Mouse (Mus musculus): ENCODE results near the gene Tnfrsf21. TPM values are rescaled to one million over a fixed set of nuclear protein-coding genes. Genes with fewer than 3 reads are reported as not detected.

Tnfrsf21 gene
- polyA plus RNA-seq, 2 experiments: 17.0 to 21.2 TPM

DNA sequence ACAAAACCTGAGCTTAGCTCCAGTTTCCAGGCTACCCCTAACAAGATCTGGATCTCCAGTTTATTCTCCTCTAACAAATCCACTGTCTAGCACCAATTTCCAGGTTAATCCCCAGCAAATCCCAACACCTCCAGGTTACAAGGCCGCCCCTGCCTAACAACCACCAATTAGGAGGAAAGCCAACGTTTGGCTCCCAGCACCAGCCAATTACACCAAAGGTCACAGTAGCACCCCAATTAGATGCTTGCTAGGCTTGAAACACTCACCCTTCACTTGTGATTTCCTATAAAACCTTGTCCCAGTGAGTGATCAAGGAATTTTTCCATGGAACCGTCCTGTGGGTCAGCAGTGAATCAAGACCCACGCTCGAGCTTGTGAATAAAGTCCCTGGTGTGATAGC lies 116.1 kb downstream of the Tnfrsf21 start:
- H3K4me2 ChIP-seq (ENCODE audit: low read depth): no peak overlapping the region
- ATAC-seq (ENCODE audit: insufficient read depth): no peak
- H3K4me1 ChIP-seq (replicated peaks; ENCODE audit: control insufficient read depth in 2 of 2, insufficient read depth in 2 of 2, low read length in 1 of 2): peaks cover 0 to 4% of the 10 kb centered on the region in 2 experiments; a peak in 1 of 4 replicates
- 75% methylated on average over 5 of the region's 5 CpGs for WGBS (ENCODE audit: insufficient replicate concordance)
- no peaks in the 10 kb centered on the region for H3K27me3 ChIP-seq (ENCODE audit: control insufficient read depth, insufficient read depth, low read length)
- H3K27ac ChIP-seq: no peak overlapping the region
- no peak overlapping the region for H3K9ac ChIP-seq (replicated peaks)
- no peak overlapping the region for H3K4me3 ChIP-seq (ENCODE audit: insufficient read depth in 1 of 2, low read depth in 2 of 2, low read length in 2 of 2)
- H3K9me3 ChIP-seq (ENCODE audit: control insufficient read depth, low read length): no peaks in the 10 kb centered on the region
- TF ChIP-seq EP300 (IDR thresholded peaks at IDR 0.05; ENCODE audit: low read depth) (no peak), CTCF (IDR thresholded peaks at IDR 0.05; ENCODE audit: low read depth) (no peak)
- DNase-seq (ENCODE audit: low read depth in 3 of 3, low spot score in 3 of 3): no peak
- H3K36me3 ChIP-seq (replicated peaks; ENCODE audit: control insufficient read depth, insufficient read depth, low read depth): no peaks in the 10 kb centered on the region

DNA sequence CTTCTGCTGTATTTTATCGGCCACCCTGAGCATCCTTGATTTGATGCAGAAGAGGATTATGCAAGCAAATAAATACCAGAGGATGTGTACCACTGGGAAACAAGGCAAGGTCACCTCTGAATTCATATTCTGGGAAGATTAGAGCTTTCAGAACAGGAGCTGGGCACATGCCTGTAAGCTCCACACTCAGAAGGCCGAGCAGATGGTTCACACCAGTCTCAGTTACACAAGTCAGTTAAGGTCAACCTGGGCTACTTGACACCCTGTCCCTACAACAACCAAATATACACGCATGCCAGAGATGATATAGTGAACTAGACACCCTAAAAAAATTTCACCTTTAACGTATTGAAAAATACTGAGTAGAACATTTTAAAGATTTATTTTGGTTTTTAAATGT lies 116.8 kb downstream of the Tnfrsf21 start:
- Histone ChIP-seq H3K4me2 (ENCODE audit: low read depth) (no peak overlapping the region), H3K27me3 (ENCODE audit: control insufficient read depth, insufficient read depth, low read length) (no peaks in the 10 kb centered on the region), H3K4me1 (replicated peaks; ENCODE audit: control insufficient read depth in 2 of 2, insufficient read depth in 2 of 2, low read length in 1 of 2) (peaks cover 0 to 5% of the 10 kb centered on the region in 2 experiments; a peak in 1 of 4 replicates), H3K27ac (no peak overlapping the region), H3K9ac (replicated peaks) (no peak overlapping the region), H3K9me3 (ENCODE audit: control insufficient read depth, low read length) (no peaks in the 10 kb centered on the region), H3K4me3 (ENCODE audit: insufficient read depth in 1 of 2, low read depth in 2 of 2, low read length in 2 of 2) (no peak overlapping the region), H3K36me3 (replicated peaks; ENCODE audit: control insufficient read depth, insufficient read depth, low read depth) (no peaks in the 10 kb centered on the region)
- no peak for TF ChIP-seq CTCF (IDR thresholded peaks at IDR 0.05; ENCODE audit: low read depth)
- TF ChIP-seq EP300 (IDR thresholded peaks at IDR 0.05; ENCODE audit: low read depth): no peak
- no peak for DNase-seq (ENCODE audit: low read depth in 3 of 3, low spot score in 3 of 3)
- no peak for ATAC-seq (ENCODE audit: insufficient read depth)
- 65% methylated on average over 4 of the region's 4 CpGs for whole genome bisulfite sequencing (ENCODE audit: insufficient replicate concordance)

DNA sequence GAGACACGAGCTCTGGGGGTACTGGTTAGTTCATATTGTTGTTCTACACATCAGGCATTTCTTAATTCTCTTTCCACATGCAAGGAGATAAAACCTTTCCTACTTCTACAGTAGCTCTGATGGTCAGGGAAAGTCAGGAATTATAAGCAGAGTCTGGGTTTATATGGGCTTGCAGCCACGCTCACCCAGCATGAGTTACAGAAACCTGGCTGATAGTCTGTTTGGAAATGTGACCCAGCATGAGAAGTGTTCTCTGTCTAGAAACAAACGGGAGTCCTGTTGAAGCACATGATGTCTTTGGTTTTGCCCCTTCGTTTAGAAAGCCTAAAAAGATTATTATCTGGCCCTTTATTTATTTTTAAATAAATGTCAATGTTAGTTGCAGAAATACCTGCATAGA lies 118.6 kb downstream of the Tnfrsf21 start:
- H3K4me3 ChIP-seq (ENCODE audit: insufficient read depth in 1 of 2, low read depth in 2 of 2, low read length in 2 of 2): no peak overlapping the region
- 37% methylated on average over 4 of the region's 4 CpGs for WGBS (ENCODE audit: insufficient replicate concordance)
- no peak overlapping the region for H3K9ac ChIP-seq (replicated peaks)
- H3K4me1 ChIP-seq (replicated peaks; ENCODE audit: control insufficient read depth in 2 of 2, insufficient read depth in 2 of 2, low read length in 1 of 2): peaks cover 0 to 11% of the 10 kb centered on the region in 2 experiments; a peak in 2 of 4 replicates
- TF ChIP-seq EP300 (IDR thresholded peaks at IDR 0.05; ENCODE audit: low read depth) (no peak), CTCF (IDR thresholded peaks at IDR 0.05; ENCODE audit: low read depth) (no peak)
- no peak overlapping the region for H3K27ac ChIP-seq
- no peaks in the 10 kb centered on the region for H3K9me3 ChIP-seq (ENCODE audit: control insufficient read depth, low read length)
- DNase-seq (ENCODE audit: low read depth in 3 of 3, low spot score in 3 of 3) (no peak), ATAC-seq (ENCODE audit: insufficient read depth) (no peak)
- H3K27me3 ChIP-seq (ENCODE audit: control insufficient read depth, insufficient read depth, low read length): no peaks in the 10 kb centered on the region
- no peaks in the 10 kb centered on the region for H3K36me3 ChIP-seq (replicated peaks; ENCODE audit: control insufficient read depth, insufficient read depth, low read depth)
- H3K4me2 ChIP-seq (ENCODE audit: low read depth): no peak overlapping the region

DNA sequence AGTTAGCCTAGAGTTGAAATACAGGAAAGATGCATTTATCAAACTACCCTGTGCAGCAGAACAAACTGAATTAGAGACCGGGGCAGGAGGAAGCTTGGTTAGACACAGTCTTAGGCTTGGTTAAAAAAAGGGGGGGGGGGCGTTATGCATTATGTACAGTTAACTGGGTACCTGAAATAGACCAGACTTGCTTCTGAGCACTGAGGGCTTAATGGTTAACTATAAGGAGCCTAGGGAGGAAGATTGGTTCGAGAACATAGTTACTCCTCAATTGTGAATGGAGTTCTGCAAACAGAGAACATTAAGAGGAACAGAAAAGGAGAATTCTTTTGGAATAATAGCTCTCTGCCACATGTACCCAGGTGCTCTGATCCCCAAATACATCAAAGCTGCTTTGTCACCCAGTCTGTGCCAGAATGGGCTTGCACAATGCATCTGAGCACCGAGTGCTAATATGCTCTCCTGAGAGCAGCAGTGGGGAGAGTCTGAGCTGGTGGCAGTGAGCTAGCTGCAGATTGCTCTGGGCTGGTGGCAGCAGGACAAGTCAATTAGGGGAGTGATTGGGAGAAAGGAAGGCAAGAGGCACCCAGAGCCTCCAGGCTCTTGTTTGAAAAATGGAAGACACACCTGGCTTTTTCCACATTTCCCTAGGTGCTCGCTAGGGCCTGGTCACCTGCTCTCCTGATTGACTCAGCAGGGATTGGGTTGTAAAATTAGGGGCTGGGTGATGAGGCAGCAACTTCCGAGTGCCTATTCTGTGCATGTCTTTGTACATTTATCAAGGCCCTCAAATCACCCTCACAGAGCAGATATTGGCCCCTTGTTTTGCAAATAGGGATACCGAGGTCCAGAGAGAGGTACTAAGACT lies 119.3 kb downstream of the Tnfrsf21 start:
- no peak for DNase-seq (ENCODE audit: low read depth in 3 of 3, low spot score in 3 of 3)
- no peak overlapping the region for H3K27ac ChIP-seq

DNA sequence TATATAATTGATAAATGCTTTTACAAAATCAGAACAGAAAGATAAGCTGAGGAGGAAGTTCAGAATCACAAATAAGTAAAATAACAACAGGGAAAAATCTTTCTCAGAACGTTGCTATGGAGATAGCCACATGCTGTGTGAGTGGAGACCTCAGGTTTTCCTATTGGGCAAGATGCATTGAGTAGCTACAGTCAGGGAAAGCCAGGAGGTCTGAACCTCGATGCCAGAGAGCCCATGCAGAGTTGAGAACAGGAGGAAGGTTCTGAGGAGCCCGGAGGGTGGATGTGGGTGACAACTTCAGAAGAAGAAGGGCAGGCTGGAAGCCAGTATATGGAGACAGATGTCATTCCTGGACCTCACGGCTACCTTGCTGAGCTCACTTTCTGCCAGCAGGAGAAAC lies 120.4 kb downstream of the Tnfrsf21 start:
- WGBS (ENCODE audit: insufficient replicate concordance): 41% methylated on average over 4 of the region's 4 CpGs
- DNase-seq (ENCODE audit: low read depth in 3 of 3, low spot score in 3 of 3) (no peak), ATAC-seq (ENCODE audit: insufficient read depth) (no peak)
- TF ChIP-seq CTCF (IDR thresholded peaks at IDR 0.05; ENCODE audit: low read depth): no peak
- TF ChIP-seq EP300 (IDR thresholded peaks at IDR 0.05; ENCODE audit: low read depth): no peak
- Histone ChIP-seq H3K4me2 (ENCODE audit: low read depth) (no peak overlapping the region), H3K4me1 (replicated peaks; ENCODE audit: control insufficient read depth in 2 of 2, insufficient read depth in 2 of 2, low read length in 1 of 2) (peaks cover 0 to 11% of the 10 kb centered on the region in 2 experiments; a peak in 2 of 4 replicates), H3K36me3 (replicated peaks; ENCODE audit: control insufficient read depth, insufficient read depth, low read depth) (no peaks in the 10 kb centered on the region), H3K27me3 (ENCODE audit: control insufficient read depth, insufficient read depth, low read length) (no peaks in the 10 kb centered on the region), H3K27ac (no peak overlapping the region), H3K4me3 (ENCODE audit: insufficient read depth in 1 of 2, low read depth in 2 of 2, low read length in 2 of 2) (no peak overlapping the region), H3K9ac (replicated peaks) (no peak overlapping the region), H3K9me3 (ENCODE audit: control insufficient read depth, low read length) (no peaks in the 10 kb centered on the region)

More for the DNA sequence above, 119.3 kb downstream of the Tnfrsf21 start:
- WGBS (ENCODE audit: insufficient replicate concordance): 49% methylated on average over 7 of the region's 7 CpGs
- no peak overlapping the region for H3K9ac ChIP-seq (replicated peaks)
- H3K36me3 ChIP-seq (replicated peaks; ENCODE audit: control insufficient read depth, insufficient read depth, low read depth): no peaks in the 10 kb centered on the region
- H3K4me1 ChIP-seq (replicated peaks; ENCODE audit: control insufficient read depth in 2 of 2, insufficient read depth in 2 of 2, low read length in 1 of 2): peaks cover 0 to 11% of the 10 kb centered on the region in 2 experiments; a peak in 2 of 4 replicates
- H3K4me3 ChIP-seq (ENCODE audit: insufficient read depth in 1 of 2, low read depth in 2 of 2, low read length in 2 of 2): no peak overlapping the region
- no peak overlapping the region for H3K4me2 ChIP-seq (ENCODE audit: low read depth)
- no peak for ATAC-seq (ENCODE audit: insufficient read depth)
- TF ChIP-seq EP300 (IDR thresholded peaks at IDR 0.05; ENCODE audit: low read depth) (no peak), CTCF (IDR thresholded peaks at IDR 0.05; ENCODE audit: low read depth) (no peak)
- no peaks in the 10 kb centered on the region for H3K9me3 ChIP-seq (ENCODE audit: control insufficient read depth, low read length)
- H3K27me3 ChIP-seq (ENCODE audit: control insufficient read depth, insufficient read depth, low read length): no peaks in the 10 kb centered on the region
